Mouse (Mus musculus): Measurements from ENCODE around the gene Gldn.
A peak's percentile ranks its signal among the peaks of the same experiment; 100 is the strongest.

The Gldn gene

DNA sequence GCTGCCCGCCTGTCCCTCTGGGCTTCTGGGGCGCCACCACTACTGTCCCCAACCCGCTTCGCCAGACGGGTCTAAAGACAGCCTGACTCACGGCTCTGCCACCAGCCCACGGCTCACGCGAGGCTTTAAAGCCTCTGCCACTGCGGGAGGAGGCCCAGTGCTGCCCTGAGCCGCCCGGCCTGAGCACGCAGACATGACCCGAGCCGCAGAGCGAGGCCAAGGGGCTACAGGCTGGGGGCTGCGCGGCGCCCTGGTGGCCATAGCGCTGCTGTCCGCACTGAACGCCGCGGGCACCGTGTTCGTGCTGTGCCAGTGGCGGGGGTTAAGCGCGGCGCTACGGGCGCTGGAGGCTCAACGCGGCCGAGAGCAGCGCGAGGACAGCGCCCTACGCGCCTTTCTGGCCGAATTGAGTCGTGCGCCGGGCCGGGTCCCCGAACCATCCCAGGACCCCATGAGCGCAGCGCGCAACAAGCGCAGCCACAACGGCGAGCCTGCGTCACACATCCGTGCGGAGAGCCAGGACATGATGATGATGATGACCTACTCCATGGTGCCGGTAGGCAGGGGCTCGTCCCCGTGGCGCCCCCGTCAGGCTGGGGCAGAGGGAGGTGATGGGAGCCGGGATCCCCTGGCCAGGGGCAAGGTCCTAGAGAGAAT lies at the start of gene Gldn:
Gene Gldn (plus strand): TSS at position 156 of the 657 bp plus-strand sequence.
- no peak for DNase-seq

DNA sequence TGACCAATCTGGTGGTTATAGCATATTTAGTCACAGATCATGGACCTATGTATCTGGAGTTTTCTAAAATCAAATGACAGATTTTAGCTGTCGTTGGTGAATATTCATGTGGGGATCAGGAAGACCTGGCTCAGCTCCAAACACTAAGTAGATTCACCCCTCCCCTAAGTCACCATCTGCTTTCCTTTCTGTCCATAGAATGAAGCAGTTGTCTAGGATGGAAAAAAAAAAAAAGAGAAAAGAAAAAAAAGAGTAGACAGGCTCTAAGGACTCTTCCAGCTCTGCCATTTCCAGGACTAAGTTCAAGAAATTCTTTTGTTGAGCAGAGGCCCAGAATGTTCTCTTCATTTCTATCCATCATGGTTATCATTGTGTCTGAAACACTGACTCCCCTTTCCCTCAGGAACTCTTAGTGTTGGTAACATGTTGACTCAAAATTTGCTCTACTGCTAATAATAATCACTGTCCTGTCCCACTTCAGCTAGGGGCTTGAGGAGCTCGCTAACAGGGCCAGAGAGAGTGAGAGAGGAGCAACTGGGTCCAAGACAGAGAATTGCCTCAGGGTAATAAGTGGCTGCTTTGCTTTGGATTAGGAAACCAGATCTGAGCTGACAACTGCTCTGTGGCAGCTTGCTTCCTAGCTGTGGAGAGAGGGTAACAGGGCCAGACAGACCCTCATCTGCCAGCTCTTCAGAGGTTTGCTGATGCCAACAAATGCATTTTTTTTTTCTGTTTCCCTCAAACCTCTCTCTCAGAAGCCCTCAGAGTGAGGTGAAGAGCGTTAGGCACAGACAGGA lies 41.2 kb upstream of the Gldn start:
- no peak for DNase-seq

DNA sequence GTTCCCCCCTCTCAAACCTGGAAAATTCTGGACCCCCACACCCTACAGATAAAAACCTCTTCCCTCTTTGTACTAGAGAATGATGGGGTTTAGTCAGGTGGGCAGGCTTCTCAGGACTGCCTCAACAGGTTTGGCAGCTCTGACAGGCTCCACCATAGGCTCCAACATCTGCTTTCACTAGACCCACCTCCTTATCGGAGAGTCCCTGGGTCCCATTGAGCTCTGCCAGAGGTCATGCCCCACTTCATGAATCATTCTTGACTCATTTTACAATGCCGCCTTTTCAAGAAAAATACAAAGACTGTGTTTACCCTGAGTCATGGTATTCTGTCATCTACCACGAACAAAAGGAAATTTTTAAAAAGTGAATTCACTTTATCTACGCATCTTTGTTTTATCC lies 21.5 kb upstream of the Gldn start:
- no peak for DNase-seq

DNA sequence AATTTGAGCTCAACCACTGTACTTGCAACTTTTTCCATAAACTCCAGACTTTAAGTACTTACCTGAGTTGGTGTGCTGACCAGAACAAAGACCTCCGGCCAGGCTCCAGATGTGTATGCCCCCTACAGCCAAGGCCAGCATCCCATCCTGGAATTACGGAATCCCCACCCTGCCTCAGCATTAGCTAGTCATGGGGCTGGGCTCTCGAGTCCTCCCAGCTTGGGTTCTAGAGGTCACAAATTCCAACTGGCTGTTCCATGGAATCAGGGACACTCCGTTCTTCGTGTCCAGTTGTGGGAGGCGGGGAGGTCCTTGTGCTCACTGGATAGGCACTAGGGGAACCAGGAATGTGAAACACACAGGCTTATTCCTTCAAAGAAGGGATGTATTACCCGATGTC lies 18.3 kb upstream of the Gldn start, which contains the start of gene Cyp19a1:
Gene Cyp19a1 (minus strand): TSS at position 101 of the 400 bp plus-strand sequence.
- no peak for DNase-seq

DNA sequence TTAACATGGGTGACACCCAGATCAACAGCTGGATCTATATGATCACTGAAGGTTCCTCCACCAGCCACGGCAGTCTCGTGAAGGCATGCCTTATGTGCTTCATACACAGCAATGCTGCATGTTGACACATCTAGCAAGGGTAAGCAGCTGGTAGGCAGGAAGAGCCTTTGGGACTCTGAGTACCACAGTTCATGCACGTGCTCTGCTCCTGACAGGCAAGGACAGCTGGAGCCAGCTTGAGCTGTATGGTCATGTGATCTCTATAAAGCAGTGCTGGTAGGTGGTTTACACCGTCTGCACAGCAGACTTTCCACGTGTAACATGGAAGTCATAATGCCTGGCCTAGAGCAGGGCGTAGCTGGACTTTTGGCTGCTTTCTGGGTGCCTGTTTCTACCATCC lies 16.3 kb upstream of the Gldn start:
- DNase-seq: no peak

DNA sequence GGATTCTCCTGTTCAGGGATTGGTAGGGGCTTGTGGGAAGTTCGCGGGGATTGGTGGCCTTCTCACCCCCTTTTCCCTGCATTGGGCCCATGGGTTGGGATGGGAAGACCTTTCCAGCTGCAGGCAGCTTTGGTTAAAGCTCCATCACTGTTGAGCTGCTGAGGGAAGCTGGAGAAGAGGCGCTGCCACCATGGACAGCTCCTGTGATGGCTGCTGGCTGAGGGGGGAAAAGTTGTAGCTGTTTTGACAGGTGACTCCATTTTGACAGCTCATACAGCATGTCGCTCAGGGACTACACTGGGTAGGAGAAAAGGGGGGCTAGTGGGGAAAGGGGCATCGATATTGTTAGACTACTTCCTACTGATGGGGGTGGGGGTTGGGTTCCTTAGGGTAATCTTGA lies 15.4 kb upstream of the Gldn start:
- no peak for DNase-seq

DNA sequence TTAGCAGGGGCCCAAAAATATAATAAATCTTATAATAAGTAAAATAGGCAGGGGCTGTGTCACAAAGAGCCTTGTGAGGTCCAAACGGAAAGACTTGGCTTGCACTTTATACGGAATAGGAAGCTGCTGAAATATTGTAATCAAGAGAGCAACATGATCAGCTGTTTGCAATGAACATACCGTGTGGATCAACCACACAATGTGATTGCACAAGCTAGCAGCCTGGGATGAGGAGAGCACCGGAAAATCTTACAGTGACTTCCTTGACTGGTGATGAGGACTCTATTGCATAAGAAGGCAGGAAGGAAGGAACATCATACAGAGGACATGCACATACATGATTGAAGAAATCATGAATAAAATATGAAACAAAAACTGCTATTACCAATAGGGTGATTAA lies 11.0 kb upstream of the Gldn start:
- DNase-seq: no peak

DNA sequence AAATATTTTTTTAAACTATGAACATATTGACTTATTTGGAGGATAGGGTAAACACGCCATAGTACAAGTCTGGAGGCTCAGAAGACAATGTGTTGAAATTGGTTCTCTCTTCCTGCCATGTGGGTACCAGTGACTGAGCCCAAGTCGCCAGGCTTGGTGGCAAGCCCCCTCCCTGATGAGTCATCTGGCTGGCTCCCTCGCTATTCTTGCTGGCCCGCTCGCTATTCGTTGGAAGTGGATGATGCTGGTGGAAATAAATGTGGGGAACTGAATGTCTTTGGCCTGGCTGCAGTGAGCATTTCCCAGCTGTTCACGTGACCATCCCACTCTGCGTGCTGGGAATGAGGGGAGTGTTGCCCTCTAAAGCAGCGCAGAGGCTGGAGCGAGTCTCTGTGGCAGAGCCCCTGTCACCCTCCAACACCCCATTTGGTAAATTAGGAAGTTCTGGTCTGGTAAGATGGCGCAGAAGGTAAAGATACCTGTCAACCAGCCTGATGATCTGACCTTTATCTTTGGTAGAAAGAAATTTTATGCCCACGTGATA lies 7.2 kb upstream of the Gldn start:
- no peak for DNase-seq

DNA sequence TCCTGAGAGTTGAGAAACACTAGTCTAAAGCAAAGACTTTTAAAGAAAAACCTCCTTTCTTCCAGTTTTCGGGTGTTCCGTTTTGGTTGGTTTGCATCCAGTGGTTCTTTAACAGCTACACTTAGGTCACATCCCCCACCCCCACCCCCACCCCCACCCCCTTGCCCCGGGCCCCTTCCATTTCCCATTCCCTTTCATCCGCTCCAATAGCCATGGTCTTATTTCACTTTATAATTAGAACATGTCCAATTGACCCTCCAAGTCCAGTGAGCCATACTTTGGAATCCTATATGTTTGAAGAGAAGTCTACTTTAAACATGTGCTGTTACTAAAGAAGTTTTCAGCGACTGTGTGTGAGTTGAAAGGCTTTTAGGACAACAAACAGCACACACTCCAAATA lies 1.5 kb downstream of the Gldn start:
- no peak for DNase-seq

DNA sequence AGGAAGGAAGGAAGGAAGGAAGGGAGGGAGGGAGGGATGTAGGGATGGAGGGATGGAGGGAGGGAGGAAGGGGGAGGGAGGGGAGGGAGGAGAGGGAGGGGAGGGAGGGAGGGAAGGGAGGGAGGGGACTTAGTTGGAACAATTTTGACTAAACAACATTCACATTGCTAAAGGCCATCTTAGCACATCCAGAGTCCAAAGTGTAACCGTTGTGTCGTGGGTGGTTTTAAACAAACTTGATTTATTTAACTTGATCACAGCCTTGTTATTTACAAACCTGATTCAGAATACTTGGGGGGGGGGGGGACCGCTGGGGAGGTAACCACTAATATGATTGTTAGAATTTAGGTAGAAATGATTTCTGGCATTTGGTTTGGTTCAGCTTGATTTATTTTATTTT lies 13.1 kb downstream of the Gldn start:
- no peak for DNase-seq

DNA sequence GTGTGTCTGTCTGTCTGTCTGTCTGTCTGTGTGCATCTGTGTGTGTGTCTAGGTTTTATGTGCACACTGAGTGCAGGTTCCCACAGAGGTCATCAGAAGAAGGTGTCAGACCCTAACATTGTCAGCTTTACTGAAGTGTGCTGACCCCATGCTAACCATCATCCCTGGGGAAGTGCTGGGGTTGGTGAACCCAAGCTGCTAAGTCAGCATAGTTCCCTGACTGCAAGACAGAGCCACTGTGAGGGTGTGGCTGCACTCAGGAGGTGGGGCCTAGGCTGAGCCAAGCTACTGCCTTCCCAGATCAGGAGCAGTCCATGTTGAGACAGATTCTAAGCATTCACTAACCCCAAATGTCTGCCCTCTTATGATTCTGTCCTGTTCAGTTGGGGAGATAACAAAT lies 13.5 kb downstream of the Gldn start:
- no peak for DNase-seq

DNA sequence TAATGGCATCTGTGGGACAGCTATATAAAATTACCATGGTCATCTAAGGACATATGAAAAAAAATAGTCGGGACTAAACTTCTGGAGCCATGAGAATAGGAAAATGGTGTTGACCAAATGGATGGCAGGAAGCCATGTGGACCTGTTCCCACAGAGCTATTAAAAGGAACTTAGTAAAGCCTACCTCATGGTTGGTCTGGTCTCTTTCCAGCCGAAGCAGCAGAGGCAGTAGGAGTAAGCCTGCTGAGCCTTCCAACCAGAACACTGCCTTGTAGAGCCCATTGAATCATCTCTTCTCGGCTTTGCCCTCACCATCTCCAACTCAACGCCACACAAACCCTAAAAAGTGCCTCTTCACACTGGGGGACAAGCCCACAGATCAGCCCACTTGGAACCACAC lies 15.0 kb downstream of the Gldn start:
- no peak for DNase-seq

DNA sequence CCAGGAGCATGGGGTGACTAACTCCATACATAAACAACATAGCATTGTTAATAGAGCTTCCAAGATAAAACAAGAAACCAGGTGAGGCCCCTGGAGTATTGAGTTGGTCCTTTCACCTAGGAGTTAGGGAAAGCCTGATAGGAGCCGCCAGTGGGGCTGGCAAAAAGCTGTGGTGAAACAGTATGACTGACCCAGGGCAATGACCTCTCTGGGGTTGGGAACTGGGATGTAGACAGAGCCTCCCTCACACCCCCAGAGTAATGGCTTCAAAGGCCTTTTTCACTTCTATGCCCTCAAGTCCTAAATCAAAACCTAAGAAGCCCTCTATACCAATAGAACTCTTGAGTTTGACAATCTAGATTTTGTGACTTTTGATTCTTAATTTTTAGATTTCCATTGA lies 21.9 kb downstream of the Gldn start:
- no peak for DNase-seq

DNA sequence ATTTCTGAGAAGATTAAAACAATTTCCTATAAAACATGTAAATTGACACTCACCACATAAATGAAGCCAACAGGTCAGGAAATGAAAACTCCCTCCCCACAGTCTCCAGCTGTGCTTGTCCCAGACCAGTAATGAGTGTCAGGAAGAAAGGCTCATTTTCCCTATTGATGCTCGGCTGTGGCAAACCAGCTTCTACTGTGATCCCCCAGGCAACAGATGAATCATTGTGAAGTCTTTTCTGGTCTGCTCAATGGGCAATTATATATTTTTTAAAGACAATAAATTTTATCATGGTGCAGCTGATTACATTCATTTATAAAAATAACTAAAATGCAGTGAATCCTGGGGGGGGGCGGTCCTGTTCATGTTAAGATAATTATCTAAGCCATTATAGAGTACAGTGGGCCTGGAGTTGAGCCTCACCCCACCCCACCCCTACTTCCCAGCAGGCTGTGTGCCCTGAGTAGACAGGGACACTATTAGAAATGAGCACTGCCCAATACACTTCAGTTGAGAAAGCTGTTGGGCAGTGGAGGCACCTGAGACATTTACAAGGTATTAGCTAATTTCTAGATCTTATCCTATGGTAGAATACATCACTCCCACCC lies 22.6 kb downstream of the Gldn start:
- DNase-seq: no peak

DNA sequence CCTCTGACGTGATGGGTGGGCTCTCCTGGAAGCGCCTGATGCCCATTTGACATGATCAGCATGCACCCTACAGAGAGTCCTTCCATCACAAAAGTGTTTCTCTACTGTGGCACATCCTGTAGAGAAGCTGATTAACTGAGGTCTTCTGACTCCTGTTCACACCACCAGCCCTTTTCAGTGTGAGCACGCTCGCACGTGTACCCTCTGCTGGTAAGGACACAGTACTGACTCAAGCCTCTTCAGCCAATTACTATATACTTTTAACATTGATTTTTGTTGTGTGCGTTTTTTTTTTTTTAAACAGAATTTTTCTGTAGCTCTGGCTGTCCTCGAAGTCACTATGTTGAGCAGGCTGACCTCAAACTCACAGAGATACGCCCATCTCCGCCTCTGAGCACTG lies 30.1 kb downstream of the Gldn start:
- DNase-seq: no peak

DNA sequence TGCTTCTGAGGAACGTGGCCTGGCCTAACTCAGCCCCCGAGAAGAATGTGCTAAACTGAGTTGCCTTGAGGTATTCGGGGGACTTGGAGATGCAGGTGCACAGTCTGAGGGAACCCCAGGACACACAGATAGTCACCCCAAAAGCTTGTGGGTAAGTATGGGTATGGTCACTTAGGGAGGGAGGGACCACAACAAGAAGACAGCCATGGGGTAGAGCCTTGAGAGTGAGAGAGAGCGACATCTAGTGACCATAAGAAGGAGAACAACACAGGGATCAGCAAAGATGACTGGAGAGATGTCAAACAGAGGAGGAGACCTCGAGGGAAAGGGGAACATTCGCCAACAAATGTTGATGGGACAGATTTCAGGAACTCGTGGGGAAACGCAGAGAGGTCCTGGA lies 37.2 kb downstream of the Gldn start:
- peak; percentile 5 for DNase-seq

DNA sequence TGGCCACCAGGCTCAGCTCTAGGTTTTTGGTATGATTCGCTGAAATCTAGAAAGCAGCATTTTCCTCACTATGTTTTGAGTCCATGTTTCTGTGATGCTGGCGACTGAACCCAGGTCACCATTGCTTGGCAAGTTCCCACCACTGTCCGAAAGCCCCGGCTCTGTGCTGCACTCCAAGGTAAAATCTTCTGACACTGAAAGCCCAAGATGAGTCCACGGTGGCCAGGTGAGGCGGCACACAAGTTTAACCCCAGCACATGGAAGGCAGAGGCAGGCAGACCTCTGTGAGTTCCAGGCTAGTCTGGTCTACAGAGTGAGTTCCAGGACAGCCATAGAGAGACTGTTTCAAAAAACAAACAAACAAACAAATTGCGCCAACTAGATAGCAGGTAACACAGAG lies 42.9 kb downstream of the Gldn start:
- DNase-seq: no peak

DNA sequence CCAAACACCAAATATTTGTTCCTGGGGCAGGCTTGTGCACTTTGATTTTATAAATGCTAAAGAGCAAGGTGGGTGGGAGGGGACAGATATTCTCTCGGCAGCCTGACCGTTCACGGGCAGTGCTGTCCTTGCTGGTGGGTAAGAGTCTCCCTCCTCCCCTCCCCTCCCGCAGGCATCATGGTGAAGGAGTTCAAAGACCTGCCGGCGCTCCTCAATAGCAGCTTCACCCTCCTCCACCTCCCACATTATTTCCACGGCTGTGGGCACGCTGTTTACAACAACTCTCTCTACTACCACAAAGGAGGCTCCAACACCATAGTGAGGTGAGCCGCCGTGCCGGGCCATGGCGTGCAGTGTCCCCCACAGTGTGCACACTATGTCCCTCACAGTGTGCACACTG lies 49.3 kb downstream of the Gldn start:
- DNase-seq: no peak

DNA sequence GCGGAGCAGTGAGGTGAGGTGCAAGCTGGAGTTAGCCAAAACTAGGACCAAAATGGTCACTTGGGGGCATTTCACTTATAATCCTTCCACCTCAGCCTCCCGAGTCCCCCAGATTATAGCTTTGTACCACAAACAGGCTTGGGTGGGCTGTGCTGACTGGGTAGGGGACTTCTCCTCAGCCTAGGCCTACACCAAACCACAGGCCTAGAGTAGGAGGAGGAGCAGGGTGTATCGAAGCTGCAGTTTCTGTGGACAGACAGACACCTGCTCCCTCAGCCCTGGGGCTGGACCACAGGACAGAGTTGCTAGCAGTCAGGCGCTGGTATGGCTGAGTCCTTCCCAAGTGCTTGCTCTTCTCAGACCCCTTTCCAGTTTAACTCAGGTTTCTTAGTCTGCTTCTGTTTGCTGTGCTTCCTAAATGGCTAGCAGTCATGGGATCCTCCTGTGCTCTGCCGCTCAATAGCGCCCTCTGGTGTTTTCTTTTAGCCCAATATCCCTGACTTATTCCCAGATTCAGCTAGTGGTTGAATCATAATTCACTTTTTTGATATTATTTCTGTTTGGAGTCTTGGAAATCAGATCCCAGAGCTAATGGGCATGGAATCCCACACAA lies 50.4 kb downstream of the Gldn start:
- DNase-seq: peak; percentile 58

DNA sequence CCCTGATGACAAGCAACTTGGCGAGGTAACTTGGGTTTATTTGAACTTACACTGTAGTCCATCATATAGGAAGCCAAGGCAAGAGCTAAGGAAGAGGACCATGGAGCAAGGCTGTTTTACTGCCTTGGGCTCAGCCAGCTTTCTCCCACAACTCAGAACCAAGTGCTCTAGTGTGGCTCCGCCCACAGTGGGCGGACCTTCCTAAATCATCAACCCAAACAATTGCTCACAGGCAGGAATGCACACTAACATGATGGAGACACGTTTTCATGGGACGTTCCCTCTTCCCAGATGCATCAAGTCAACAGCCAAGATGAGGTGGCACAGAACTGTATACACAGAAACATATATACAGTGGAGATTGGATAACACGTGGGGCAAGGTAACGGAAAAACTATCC lies 55.7 kb downstream of the Gldn start:
- DNase-seq: no peak

DNA sequence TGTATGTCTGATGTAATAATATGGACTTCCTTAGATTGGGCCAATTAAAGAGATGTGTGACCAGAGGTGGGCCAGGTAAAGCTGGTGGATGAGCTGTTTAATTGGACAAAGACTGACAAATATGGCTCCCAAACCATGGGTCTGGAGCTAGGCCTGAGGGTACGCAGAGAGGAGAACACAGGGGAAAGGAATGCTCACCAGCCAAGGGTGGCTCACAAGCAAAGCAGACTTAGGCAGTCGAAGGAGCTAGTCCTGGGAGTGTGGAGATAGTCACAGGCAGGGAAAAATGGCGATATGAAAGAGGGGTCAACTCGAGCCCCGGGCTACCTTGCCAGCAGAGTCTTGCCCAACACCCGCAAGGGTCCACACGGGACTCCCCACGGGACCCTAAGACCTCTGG lies 70.5 kb downstream of the Gldn start:
- DNase-seq: no peak

Measured in lung, postnatal 14 days (tissue).